Mouse (Mus musculus) neural tube, embryonic 10.5 days (tissue): ENCODE results near the gene Hoxb4.

ENCODE experiments used
- DNase-seq: peaks from one replicate; pipeline ENCODE4 v3.0.0-alpha.2; 2017; ENCODE audit warnings: low spot score; ENCODE audit errors: extremely low spot score

The Hoxb4 gene

DNA sequence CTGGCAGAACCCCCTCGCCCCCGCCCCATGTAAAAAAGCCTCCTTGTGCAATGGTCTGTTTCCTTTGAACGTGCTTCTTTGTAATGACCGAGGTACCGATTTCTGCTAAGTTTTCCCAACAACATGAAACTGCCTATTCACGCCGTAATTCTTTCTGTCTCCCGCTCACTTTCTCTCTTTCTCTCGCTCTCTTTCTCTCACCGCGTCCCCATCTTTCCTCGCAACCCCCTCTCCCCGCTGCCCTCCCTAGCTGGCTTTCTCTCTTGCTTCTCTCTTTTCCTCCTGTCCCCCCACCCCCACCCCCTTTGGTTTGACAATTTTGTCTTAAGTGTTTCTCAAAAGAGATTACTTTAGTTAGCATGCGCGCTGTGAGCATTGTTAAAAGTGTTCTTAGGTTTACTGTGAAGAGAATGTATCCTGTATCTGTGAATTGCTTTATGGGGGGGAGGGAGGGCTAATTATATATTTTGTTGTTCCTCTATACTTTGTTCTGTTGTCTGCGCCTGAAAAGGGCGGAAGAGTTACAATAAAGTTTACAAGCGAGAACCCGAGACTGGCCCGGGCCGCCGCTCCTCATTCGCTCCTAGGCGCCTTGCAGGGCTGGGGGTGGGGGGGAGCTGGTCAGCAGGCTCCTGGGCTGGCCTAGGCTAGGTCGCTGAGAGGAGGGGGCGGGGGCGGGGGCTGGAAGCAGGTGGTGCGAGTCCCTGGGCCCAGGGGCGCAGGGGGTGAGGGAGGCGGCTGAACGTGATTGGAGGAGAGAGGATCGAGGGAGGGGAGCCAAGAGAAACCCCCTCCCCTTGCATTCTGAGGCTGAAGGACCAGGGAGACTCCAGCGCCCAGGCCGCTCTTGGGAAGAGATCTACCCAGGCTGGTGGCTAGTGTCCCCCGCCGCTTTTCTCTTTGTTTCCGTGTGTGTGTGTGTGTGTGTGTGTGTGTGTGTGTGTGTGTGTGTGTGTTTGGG, 33.0 kb upstream of the Hoxb4 start:
- peak; percentile 73 for DNase-seq

GRCm38 (mm10) chr11:96285771-96286738, 32.0 kb upstream of the Hoxb4 start, which contains the start of gene Hoxb7:
Gene Hoxb7 (plus strand): TSS chr11:96286623.
- peak; percentile 77 for DNase-seq

- peak; percentile 71 for DNase-seq
Measured at GRCm38 (mm10) chr11:96286739-96287385, 31.2 kb upstream of the Hoxb4 start.

GRCm38 (mm10) chr11:96287411-96287810, 30.7 kb upstream of the Hoxb4 start:
- peak; percentile 71 for DNase-seq

DNA sequence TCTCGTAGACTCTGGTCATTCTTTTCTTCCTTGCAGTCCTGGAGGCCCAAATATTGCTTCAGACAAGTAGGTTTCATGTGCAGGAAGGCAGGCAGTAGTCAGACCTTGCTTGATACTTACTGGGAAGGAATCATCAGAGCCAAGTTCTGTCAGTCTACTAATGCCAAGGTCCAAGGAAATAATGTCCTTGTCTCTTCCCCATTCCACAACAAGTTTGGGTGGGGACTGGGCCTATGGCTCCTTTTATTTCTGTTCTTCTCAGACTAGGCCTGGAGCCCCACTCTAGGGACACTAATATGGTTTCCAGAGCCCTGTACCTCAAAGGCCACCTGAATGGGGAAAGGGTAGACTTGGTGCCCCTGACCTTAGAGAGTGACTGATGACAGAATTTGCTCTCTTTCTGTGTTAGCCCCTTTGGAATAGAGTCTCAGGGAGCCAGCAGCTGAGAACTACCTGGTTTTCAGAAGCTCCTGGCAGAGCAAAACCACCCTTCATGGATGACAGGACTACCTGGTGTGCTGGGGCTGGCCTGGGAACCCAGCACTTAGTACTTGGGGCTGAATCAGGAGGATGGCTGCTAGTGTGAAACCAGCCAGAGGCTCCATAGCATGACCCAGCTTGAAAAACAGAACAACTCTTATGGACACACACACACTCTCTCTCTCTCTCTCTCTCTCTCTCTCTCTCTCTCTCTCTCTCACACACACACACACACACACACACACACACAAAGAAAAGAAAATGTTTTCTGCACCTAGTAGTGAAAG, 29.4 kb upstream of the Hoxb4 start:
- DNase-seq, result no peak

GRCm38 (mm10) chr11:96289293-96289692, 28.8 kb upstream of the Hoxb4 start:
- DNase-seq, result no peak

DNA sequence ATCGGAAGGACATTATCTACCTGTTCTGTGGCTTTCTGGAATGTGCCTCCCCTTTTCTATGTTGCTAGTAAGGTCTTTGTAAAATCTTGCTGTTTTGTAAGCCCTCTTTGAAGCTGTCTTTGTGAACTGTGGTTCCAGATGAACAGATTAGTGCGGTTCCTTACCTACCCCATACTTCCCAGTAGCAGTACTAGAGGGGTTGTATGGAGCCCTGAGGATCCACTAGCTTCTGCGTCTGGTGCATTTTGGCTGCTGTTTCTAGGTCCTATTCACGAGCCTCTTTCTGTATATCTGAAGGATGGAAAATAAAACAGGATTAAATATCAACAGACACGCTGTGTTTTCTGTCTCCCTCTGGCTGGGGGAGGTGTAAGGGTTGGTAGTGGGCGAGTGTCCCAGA, 28.2 kb upstream of the Hoxb4 start:
- no peak for DNase-seq

DNA sequence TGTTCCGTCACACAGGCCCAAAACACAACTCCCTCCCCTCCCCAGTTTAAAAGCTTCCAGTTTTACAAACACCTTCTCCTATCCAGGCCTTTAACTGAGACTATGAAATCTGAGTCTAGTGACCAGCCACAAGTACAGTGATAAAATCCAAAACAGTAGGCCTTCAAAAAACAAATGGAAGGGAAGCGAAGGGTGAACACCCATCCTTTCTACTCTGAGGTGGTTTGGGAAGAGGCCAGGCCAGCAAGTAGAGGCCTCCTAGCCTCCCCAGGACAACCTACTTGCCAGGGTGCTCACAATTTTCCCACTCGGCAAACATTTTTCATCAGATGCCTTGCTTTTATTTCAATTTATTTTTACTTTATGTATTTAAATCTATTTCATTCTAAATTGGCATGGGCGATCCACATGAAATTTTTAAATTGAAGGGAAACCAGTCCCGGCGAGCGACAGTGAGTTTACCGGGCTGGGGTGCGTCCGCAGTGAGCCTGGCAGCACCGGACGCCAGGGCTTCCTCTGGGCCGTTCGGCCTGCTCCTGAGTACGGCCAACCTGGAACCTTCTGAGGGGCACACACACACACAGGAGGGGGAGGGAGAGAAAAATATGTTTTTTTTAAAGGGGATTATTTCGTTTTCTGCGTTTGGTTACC, 27.2 kb upstream of the Hoxb4 start:
- DNase-seq, result no peak

DNA sequence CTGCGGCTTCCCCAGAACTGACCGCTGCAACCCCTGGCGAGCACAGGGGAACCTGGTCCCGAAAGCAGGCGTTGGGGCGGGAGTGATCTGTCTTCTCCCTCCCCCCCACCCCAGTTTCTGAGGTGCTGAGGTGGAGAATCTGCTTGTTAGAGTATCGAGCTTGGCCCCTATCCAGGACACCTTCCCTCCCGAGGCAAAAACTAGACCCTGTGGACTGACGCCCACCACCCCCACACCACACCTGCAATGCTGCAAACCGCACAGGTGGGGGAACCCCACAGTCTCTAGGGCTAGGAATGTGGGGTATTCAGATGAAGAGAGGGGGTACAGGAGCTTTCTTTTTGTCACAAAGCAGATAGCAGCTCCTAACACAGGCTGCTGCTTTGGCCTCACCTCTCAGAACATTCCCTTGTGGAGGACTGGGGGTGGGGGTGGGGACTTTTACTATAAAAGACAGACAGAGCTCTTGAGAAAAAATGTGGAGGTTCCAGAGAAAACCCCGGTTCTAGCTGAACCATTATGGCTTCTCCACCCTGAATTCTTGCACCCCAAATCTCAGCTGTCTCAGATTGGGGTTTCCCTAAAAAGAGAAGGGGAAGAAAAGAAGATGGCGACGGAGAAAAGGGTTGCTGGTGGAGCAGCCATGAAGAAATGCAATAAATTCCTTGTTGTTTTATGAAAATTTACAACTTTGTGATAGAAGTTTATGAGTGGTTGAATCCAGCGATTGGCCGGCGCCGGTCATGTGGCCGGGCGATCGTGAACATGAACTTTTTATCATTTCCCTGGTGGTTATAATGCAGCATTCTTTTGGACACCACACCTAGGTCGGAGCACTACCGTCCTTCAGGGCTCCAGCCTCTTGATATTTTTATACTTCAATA, 26.1 kb upstream of the Hoxb4 start, which contains the start of gene Hoxb6:
Gene Hoxb6 (plus strand): TSS at position 796 of the 884 bp plus-strand sequence.
- DNase-seq, result peak; percentile 70

GRCm38 (mm10) chr11:96292565-96293301, 25.3 kb upstream of the Hoxb4 start:
- DNase-seq, result no peak

GRCm38 (mm10) chr11:96293302-96293921, 24.7 kb upstream of the Hoxb4 start:
- DNase-seq, result peak; percentile 66

GRCm38 (mm10) chr11:96294245-96295091, 23.6 kb upstream of the Hoxb4 start:
- DNase-seq, result peak; percentile 65

GRCm38 (mm10) chr11:96295092-96295835, 22.8 kb upstream of the Hoxb4 start:
- peak; percentile 61 for DNase-seq

DNA sequence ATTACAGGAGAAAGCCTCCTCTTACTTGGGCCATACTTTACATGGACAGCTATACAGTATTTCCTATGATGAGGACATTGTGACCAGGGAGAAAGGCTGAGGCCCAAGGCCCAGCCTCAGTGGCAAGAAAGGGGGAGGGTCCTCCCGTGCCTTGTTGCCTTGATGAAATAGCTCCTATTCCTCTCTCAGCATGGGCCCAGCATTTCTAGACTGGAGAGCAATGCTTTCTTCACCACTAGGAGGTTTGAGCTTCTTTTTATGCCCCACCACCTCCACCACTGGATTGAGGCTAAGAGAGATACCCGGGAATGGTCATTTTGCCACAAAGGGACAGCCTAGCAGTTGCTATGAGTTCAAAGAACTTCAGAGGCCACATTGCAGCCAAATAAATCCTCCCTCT, 21.1 kb upstream of the Hoxb4 start:
- peak; percentile 56 for DNase-seq

DNA sequence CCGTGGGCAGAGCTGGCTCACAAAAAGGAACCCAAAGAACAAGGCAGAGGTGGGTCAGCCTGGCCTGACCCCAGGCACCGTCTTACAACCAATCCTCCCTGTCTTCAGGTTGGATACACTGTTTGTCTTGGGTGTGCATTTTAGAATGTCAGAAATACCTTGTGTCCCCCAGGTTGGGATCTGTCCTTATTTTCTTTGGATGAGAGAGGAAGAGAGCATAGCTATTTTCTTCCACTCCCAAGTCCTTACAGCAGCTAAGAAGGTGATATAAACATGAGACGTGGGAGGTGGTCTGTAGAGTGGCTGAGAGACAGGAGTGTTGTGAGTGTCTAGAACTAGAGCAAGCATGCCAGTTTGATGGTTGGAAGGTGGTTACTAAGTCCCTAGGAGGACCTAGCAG, 20.6 kb upstream of the Hoxb4 start:
- no peak for DNase-seq

DNA sequence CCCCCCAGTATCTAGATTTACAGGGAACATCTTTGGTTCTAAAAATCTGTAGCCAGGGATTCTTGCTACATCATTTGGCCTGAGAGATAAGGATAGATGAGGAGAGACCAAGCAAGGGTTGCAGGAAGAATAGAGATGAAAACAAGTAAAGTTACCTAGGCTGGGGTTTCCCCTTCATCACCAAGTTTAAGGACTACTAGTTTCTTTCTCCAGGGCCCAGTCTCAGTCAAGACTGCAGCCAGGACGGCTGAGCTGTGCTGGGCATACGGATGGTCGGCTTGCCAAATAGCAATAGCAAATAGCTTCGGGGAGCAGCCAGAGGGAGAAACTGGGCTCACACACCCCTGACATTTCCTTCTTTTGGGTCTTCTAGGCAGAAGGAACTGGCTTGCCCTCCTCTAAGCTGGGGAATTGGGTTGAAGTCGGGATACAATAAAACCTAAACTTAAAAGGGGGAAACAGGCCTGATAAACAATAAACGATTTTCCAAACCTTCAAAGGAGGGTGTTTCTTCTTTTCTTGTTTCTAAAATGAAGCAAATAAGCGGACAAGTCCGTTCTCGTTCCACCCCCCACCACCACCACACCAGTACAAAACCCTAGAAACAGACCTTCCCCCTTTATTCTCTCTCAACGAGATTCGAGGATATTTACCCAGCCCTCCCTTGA, 20.0 kb upstream of the Hoxb4 start:
- DNase-seq, result no peak
